Mouse (Mus musculus) frontal cortex, postnatal 14 days (tissue): ENCODE data around the gene Slc39a5.
A peak's percentile ranks its signal among the peaks of the same experiment; 100 is the strongest.

Source experiments
- DNase-seq, 2 experiments: peaks; one replicate each; pipeline ENCODE4 v3.0.0; 2022; ENCODE audit warnings: low spot score in 2 of 2

Gene Slc39a5

DNA sequence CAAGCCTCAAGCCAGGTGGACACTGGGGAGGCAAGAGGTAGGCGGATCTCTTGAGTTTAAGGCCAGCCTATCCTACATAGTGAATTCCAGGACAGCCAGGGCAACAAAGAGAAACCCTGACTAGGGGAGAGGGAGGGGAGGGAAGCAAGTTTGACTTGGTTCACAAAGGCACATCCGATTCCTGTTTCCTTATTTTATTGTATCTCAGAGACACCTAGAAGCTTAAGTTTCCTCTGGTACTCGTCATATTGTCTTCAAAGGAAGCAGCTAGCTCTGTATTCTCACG lies 9.5 kb upstream of the Slc39a5 start:
- DNase-seq: no peak

DNA sequence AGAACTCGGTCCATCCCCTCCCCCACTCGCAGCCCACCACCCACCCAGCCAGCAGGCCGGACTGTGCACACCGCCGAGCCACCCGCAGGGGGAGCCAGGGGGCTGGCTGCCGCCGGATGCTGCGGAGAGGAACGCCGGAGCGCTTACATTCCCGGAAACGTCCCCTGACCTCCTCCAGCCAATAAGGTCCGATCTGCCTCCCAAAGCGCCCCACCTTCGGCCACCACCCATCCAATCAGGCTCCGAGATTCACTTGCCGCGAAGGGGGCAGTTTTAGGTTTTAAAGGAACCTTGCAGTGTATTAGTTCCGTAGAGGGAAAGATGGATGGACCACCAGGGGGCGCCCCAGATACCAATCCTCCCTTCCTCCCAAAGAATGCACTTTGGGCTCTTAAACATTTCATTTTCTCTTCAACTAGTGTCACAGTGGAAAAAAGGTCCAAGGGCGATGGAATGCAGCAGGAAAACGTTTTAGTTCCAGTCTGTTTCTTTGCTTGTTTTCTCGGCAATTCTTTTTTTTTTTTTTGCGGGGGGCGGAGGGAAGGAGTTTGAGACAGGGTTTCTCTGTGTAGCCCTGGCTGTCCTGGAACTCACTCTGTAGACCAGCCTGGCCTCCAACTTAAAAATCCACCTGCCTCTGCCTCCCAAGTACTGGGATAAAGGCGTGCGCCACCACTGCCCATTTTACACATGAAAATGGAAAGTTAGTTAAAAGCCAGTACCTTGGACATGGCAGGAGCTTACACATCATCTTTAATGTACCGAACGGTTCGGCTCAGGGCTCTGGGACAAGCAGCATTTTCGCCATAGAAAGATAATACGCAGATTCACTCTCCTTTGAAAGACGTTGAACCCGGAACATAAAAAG lies 8.9 kb upstream of the Slc39a5 start:
- peak; percentile 97 for DNase-seq

DNA sequence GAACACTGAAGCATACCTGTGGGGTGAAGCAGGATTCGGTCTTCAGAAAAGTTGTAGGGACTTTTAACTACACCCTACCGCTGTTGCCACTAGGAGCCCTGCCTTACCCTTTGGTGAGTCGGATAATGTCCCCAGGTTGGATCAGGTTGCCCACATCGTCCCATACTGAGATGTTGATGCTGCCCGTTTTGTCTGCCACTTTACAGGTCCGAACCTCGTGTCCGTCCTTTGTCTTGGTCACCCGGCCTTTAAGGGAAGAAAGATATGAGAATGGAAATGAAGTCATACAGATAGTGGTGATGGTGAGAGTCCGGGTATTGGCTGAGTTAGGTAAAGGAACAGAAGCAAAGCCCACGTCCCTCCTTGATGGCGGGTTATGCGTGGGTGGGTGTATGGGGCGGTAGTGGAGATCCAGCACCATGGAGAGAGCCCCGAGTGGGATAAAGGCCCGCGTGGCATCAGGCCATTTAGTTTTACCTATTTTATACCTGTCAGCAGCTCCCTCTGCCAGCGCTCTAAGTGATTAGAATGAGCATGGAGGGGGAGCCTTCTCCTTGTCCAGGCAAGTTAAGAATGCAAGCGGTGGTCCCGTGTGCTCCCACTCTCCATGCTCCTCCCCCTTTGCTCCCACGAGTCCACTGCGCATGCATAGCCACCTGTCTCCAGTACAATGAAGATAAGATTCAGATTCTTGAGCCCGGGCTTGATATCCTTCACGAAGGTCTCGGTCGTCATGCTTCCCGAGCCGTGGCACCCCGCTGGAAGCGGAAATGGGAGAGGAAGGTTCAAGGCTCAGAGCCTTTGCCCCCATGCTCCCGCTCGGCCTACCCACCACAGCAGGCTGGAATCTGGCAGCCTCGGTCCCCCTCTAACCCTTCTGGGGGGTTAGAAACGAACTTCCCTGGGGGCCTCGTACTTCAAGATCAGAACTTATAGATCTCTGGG lies 7.8 kb upstream of the Slc39a5 start:
- DNase-seq: peak in 1 of 2 experiments; percentile 45

DNA sequence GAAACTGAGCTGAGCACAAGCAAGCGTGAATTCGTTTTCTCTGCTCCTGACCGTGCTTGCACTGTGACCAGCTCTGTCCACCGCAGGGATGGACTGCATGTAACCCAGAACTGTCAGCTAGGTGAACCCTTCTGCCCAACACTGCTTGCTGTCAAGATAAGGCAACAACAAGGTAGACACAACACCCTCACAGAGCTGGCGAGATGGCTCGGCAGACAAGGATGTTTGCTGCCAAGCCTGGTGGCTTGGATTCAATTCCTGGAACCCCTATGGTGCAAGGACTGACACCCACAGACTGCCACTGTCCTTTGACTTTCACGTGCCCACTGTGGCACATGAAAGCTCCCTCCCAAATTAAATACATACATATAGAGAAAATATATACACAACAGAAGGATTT lies 2.9 kb upstream of the Slc39a5 start:
- DNase-seq: no peak

DNA sequence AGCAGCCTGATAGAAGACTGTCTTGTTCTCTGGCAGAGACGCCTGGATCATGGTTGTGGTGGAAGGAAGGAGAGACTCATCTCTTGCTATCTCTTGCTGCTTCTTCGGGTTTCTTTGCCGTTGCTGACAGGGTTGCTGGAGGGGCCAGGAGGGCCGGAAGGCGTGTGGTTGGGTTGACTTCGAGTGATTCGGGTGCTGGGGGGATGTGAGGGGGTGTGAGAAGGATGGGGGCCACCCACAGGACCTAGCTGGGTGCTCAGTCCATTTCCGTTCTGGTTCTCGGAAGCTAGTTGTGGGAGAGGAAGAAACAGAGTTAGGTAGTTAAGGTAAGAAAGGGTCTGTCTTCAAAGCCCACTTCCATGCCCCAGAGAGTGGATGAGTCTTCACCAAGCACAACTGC lies 609 bp upstream of the Slc39a5 start:
- DNase-seq: no peak

DNA sequence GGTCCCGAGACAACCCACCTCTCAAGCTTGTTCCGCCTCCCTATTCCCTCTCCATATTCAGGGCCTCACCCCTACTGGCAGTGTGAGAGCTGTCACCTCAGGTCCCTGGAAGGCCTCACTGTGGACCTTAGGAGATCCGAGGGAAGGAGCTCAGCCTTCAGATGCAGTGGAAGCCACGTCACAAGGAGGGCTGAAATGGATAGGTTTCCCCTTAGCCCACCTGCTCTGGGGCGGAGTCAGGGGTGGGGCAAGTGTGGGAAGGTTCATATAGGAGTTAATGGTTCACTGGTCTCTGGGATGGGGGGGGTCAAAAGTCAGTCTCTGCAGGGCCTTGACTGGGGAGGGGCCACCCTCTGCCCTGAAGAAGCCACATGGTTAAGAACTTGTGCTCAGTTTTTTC lies 691 bp downstream of the Slc39a5 start:
- no peak for DNase-seq

DNA sequence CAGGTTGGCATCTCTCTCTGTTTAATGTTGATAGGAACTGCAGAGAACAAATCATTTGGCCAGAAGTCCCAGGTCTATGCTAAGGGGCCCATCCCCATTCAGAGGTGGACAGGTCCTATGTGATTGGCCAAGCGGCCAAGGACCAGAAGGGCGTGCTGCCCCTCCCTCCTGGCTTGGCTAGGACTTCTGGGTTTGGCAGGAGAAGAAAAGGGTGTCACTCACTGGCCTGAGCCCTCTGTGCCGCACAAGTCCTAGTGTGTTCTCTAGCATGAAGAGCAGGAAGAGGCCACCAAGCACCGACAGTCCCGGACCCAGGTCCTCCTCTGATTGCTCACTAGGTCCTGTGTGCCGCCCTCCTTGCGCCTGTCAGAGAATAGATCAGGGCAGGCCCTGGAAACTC lies 3.6 kb downstream of the Slc39a5 start:
- DNase-seq: no peak

DNA sequence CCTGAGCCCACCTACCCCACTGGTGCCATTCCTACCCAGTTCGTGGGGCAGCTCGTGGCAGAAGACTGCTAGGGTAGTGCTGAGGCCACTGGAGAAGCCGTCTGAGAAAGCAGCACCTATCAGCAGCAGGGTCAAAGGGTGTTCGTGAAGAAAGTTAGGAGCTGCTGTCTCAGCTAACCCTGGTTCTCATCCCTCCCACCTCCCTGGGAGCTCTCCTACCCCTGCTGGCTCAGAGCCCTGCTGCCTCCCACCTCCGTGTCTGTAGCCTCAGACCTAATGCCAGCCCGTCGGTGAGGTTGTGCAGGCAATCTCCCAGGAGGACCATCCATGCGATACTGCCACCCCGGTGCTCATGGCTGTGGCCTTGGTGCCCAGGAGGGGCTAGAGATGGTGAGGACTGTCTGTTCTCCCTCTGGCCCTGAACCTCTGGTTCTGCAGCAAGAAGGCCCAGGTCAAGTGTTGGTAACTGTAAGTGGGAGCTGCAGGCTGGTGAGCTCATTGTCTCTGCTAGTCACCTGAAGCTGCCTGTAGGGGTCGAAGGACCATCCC lies 4.2 kb downstream of the Slc39a5 start:
- no peak for DNase-seq

DNA sequence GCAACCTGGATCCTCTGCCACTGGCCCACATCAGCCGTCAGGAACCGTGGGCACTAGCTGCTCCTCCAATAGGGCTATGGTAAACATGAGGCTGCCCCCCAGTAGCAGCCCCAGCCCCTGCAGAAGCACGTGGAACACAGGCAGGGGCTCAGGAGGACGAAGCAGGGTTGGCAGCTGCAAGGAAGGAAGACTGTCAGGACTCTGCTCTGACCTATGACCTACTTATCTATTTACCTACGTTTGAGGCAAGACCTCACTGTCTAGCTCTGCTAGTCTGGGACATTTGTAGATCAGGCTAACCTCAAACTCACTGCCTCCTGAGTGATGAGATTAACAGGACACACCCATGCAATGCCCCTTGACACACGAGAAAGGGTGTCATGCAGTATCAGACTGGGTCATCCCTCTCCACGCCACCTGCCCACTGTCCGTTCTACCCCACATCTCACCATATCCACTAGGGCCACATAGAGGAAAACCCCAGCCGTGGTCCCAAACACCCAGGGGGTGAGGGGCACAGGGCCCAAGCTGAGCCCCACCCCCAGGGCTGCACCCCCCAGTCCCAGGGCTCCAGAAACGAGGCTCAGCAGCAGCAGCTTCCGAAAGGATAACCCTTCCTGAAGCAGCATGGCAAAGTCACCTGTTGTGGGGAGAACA lies 4.9 kb downstream of the Slc39a5 start:
- no peak for DNase-seq

DNA sequence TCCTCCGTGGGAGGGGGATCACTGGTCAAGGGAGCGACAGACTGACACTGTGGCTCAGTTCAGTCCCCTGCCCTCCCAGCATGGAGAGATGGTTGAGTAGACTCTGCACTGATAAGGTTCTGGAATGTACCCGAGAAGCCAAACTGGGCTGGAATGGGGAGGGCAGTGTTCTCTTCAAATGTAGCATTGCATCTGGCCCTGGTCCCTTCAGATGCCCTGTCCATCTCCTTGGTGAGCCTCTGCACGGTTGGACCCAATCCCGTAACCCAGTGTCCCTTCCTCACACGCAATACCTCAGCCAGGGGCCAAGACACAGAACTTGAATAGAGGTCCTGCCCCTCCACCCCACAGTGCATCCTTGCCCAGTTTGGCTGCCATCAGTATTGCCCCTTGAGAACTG lies 9.2 kb downstream of the Slc39a5 start:
- no peak for DNase-seq

DNA sequence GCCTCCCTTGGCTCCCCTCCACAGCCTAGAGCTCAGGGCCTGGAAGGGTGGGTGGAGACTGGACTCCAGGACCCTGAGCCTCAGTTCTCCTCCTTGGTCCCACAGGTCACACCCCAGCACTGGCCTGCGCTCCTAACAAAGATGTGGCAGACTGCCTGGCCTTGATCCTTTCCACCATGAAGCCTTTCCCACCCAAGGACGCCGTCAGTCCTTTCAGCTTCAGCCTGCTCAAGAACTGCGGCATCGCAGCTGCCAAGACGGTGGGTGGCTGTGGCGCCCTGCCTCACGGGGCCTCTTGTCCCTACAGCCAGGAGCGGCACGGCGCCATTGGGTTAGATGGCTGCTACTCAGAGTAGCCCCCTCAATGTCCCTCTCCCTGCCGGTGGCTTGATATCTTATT lies 10.7 kb downstream of the Slc39a5 start:
- DNase-seq: no peak

DNA sequence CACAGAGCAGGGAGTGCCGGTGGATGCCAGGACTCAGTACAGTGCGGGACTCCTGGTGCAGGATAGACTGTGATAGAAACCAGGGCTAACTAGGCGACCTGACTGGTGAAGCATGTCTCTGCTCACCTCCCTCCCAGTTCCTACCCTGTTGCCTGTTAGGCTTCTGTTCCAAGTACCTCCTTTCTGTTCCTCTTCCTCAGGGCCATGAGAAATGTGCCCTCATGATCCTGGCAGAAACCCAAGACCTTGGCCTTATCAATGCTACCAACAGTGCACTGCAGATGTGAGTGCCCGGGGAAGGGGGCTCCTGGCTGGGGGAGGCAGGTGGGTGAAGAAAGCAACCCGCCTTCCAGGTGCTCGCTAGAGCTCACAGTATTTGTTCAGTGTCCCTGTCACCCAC lies 11.5 kb downstream of the Slc39a5 start:
- DNase-seq: no peak

DNA sequence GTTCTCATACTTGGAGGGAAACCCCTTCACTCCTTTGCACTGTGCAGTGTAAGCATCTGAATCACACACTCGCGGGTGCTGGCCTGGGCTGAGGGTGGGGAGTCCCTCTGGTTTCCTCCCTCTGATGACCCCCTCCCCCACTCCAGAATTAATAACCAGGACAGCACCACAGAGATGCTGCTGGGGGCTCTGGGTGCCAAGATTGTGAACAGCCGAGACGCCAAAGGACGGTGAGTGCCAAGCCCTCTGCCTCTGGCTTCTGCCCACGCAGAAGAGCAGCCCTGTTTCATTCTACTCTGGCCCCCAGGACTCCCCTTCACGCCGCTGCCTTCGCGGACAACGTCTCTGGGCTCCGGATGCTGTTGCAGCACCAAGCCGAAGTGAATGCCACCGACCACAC lies 12.1 kb downstream of the Slc39a5 start:
- DNase-seq: no peak

DNA sequence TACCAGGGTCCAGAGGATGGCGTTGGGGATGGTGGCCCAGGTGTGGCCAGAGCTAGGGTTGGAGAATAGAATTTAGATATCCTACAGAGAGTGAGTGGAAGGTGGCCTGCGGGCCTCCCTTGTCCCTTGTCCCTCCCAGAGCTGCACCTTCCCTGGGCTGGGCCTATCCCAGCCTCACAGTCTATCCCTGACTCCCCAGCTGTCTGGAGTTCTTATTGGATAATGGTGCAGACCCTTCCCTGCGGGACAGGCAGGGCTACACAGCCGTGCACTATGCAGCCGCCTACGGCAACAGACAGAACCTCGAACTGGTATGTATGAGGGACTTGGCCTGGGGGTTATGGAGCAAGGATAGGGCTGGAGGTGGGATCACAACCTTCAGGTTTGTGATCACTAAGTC lies 15.1 kb downstream of the Slc39a5 start:
- DNase-seq: no peak

DNA sequence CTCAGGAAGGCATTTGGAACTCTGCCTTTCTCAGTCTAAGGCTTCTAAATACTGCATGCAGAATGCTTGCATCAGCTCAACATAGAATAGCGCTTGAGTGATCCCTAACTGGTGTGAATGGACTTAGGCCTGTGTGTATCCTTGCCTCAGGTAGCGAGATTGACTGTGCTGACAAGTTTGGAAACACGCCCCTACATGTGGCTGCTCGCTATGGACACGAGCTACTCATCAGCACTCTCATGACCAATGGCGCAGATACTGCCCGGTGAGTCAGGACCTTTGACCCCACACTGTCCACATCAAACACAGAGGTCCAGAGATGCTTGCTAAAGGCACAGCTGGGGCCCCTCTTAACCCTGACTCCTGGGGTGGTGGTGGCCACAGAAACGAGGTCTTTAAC lies 18.5 kb downstream of the Slc39a5 start:
- DNase-seq: no peak

DNA sequence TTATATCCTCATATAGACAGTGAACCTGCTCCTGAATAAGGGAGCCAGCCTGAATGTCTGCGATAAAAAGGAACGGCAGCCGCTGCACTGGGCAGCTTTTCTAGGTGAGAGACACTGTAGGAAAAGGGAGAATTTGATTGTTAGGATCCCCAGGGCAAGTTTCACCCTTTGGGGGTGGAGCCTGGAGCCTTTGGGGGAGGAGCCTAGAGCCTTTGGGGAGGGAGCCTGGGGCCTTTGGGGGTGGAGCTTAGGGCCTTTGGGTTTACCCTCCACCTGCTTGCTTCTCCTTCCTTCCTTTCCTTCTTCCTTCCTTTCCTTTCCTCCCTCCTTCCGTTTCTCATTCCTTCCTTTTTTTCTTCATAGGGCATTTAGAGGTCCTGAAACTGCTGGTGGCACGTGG lies 20.5 kb downstream of the Slc39a5 start:
- DNase-seq: no peak

DNA sequence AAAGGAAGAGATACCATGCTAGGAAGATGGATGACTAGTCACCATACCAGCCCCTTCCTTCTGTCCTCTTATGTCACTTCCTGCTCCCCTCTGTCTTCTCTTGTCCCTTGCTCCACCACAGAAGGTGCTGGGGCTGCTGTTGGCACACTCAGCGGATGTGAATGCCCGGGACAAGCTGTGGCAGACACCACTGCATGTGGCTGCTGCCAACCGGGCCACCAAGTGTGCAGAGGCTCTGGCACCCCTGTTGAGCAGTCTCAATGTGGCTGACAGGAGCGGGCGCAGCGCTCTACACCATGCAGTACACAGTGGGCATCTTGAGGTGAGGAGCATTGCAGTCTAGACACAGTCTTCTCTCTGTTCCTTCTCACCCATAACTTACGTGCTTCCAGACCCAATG lies 21.8 kb downstream of the Slc39a5 start:
- no peak for DNase-seq

DNA sequence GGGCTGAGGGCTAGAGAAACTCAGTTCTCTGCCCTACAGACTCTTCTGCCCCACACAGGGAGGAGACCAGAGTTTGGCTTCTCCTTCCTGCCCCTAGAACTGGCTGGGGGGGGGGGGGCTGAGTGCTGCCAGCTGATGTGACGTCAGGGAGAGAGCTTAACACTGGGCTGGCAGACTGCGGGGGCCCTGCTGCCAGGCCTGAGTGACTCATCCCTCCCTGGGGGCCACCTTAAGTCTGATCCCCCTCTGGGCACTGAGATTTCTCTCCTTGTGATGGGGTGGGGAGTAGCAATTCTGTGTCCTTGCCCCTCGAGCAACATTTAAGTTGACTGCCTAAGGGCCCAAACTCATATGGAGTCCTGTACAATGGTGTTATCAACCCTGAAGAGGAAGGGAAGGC lies 22.6 kb downstream of the Slc39a5 start:
- no peak for DNase-seq

DNA sequence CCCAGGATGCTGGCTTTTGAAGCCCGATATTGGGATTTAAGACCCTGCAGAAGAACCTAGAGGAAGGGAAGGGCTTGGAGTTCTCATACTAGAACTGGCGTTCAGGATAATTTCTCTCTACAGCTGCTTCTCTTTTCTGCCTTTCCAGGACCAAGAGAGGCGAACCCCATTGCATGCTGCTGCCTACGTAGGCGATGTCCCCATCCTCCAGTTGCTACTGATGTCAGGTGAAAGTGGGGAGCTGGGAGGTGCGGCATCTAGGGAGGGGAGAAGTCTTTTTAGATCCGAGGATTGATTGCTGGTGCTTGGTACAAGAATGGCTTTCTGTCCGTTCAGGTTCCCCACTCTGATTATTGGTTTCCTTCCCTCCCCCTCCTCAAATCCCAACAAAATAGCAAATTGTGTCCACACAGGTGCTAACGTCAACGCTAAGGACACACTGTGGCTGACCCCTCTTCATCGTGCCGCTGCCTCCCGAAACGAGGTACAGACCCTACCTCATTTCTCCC lies 23.0 kb downstream of the Slc39a5 start:
- DNase-seq: no peak

DNA sequence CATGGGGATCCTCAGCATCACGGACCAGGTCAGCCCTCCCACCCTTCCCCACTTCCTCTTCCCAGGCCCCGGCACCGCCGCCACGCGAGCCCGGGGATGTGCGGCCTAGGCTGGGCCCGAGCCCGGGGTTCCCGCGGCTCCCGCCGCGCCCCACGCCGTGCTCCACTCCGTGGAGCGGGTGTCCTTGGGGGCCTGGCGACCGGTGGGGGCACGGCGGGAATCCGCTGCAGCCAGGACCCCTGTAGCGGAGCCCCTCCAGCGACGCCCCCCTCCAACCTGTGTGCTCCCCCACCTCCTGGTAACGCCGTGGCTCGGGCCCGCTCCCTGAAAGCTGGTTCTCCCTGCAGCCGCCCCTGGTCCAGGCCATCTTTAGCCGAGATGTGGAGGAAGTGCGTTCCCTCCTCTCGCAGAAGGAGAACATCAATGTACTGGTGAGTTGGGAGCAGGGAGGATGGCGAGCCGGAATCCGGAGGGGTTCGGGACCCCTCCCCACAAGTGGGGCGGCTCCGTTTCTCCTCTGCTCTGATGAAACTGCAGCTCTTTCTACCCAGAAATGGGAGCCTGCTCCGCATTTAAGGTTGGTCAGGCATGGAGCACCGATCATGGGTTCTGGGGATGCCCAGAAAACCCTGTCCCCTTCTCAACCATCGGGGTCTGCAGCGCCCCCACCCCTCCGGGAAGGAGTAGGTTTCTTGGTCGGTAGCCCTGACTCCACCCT lies 23.6 kb downstream of the Slc39a5 start:
- peak in 1 of 2 experiments; percentile 47 for DNase-seq

DNA sequence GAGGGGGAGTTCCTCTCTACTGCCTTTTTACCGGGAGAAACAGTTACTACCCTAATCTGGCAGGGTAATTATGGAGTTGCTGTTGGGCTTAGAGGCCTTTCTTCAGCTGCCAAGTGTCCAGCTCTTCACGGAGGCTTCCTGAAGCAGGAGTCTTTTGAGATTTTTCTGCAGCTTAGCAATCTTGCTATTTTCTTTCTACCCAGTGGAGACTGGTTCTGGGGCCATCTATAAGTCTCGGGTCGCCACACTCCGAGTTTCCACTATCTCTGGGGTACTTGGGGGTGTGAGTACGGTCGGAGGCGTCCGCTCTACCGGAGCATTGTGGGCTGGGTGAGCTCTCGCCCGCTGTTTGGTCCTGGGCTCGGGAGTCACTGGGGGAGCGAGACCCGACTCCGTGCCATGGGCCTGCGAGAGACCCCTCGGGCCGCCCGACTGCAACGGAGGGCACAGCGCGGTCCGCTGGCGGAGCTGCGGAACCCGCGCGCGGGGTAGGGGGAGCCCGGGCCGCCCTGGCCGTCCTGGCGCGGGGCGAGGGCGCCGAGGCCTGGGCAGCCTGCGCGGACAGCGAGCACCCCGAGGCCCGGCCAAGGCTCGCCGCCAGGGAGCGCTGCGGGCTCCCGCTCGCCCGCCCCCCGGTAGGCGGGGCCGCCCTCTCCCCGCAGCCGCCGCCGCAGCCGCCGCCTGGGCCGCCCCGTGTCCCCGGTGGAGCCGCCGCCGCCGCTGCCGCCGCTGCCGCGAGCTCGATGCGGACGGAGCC lies 24.4 kb downstream of the Slc39a5 start, which contains the start of gene Ankrd52:
TSS of gene Ankrd52 (plus strand) at position 661 of the 757 bp plus-strand sequence.
- DNase-seq: peak in 1 of 2 experiments; percentile 62
